9 mouse cellular contexts compared by ENCODE assay signal in the genomic region with DNA sequence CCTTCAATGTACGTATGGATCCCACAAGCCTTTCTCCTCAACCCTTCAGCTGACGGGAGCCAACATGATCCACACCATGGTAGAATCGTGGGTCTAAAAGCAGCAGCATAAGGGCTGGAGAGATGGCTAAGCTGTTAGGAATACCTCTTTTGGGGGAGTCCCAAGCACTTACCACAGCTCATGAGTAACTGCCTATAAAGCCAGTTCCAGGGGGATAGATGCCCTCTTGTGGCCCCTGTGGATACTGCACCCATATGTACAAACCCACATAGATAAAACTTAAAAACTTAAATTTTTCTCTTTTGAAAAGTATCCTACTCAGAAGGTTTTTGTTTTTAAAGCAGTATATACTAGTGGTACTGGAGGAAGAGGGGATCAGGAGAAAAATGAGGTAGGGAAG.
DNase-seq lines count a peak whose midpoint lies in the region; ATAC-seq and TF ChIP-seq lines count a peak whose summit lies in the region.
"Had no signal": no experiment of that assay in that cellular context is flagged by ENCODE, and none has a peak within 500 bp of the region (broad histone marks: within the 10 kb centered on the region; RNA-seq: fewer than 3 reads in every experiment).

No protein-coding gene starts in this region.

- H3K4me2 ChIP-seq in midbrain, embryonic 11.5 days: no peak overlapping the region
- H3K4me2 ChIP-seq in midbrain, embryonic 13.5 days (replicated peaks): no peak overlapping the region
- no peak overlapping the region for H3K4me2 ChIP-seq in liver, embryonic 14.5 days (ENCODE audit: low read depth)
- H3K4me2 ChIP-seq: hindbrain, embryonic 15.5 days had no signal

- no peak overlapping the region for H3K9ac ChIP-seq in midbrain, embryonic 11.5 days (ENCODE audit: low read length)
- H3K9ac ChIP-seq in midbrain, embryonic 13.5 days (replicated peaks): no peak overlapping the region
- no peak overlapping the region for H3K9ac ChIP-seq in liver, embryonic 14.5 days (replicated peaks)
- H3K9ac ChIP-seq: hindbrain, embryonic 15.5 days had no signal

- no peaks in the 10 kb centered on the region for H3K27me3 ChIP-seq in cerebellum, adult 2 months (ENCODE audit: control insufficient read depth, insufficient read depth, low read length)
- no peaks in the 10 kb centered on the region for H3K27me3 ChIP-seq in midbrain, embryonic 11.5 days (ENCODE audit: control insufficient read depth, insufficient read depth, low read length)
- no peaks in the 10 kb centered on the region for H3K27me3 ChIP-seq in midbrain, embryonic 13.5 days
- H3K27me3 ChIP-seq in liver, embryonic 14.5 days (ENCODE audit: control insufficient read depth, insufficient read depth, low read length): no peaks in the 10 kb centered on the region
- H3K27me3 ChIP-seq: hindbrain, embryonic 15.5 days had no signal

- H3K4me1 ChIP-seq in cerebellum, adult 2 months (ENCODE audit: control insufficient read depth, insufficient read depth, low read length): no peaks in the 10 kb centered on the region
- H3K4me1 ChIP-seq in midbrain, embryonic 11.5 days (ENCODE audit: control insufficient read depth, insufficient read depth, low read length): peaks cover 3% of the 10 kb centered on the region; the same call in 1 of the 2 replicates
- H3K4me1 ChIP-seq in midbrain, embryonic 13.5 days (replicated peaks): no peaks in the 10 kb centered on the region
- H3K4me1 ChIP-seq in liver, embryonic 14.5 days (replicated peaks; ENCODE audit: control insufficient read depth in 2 of 2, insufficient read depth in 2 of 2, low read length in 1 of 2): peaks cover 0 to 4% of the 10 kb centered on the region in 2 experiments; a peak in 1 of 4 replicates
- H3K4me1 ChIP-seq: hindbrain, embryonic 15.5 days had no signal

- H3K9me3 ChIP-seq in midbrain, embryonic 11.5 days (ENCODE audit: control insufficient read depth, low read length): peaks cover 4% of the 10 kb centered on the region; the same call in 1 of the 2 replicates
- no peaks in the 10 kb centered on the region for H3K9me3 ChIP-seq in midbrain, embryonic 13.5 days
- H3K9me3 ChIP-seq in liver, embryonic 14.5 days (ENCODE audit: control insufficient read depth, low read length): no peaks in the 10 kb centered on the region
- H3K9me3 ChIP-seq: hindbrain, embryonic 15.5 days had no signal

- H3K27ac ChIP-seq in cerebellum, adult 2 months (ENCODE audit: insufficient read depth, low read length): no peak overlapping the region
- H3K27ac ChIP-seq in midbrain, embryonic 11.5 days (ENCODE audit: low read depth, low read length): no peak overlapping the region
- H3K27ac ChIP-seq in midbrain, embryonic 13.5 days: no peak overlapping the region
- H3K27ac ChIP-seq in liver, embryonic 14.5 days: no peak overlapping the region
- H3K27ac ChIP-seq: hindbrain, embryonic 15.5 days had no signal

- TF ChIP-seq EP300 in liver, embryonic 14.5 days (IDR thresholded peaks at IDR 0.05; ENCODE audit: low read depth): no peak

- H3K36me3 ChIP-seq in midbrain, embryonic 11.5 days (ENCODE audit: control insufficient read depth, insufficient read depth, low read length): no peaks in the 10 kb centered on the region
- no peaks in the 10 kb centered on the region for H3K36me3 ChIP-seq in midbrain, embryonic 13.5 days
- H3K36me3 ChIP-seq in liver, embryonic 14.5 days (replicated peaks; ENCODE audit: control insufficient read depth, insufficient read depth, low read depth): no peaks in the 10 kb centered on the region
- H3K36me3 ChIP-seq: hindbrain, embryonic 15.5 days had no signal

- TF ChIP-seq CTCF in cerebellum, adult 2 months (IDR thresholded peaks at IDR 0.05; ENCODE audit: borderline replicate concordance, insufficient read depth, low read depth, low read length): peak; percentile 51; the same call in 1 of the 2 replicates
- TF ChIP-seq CTCF in liver, embryonic 14.5 days (IDR thresholded peaks at IDR 0.05; ENCODE audit: low read depth): peak; percentile 73

- no peak for ATAC-seq in midbrain, embryonic 11.5 days (ENCODE audit: low FRiP score)
- ATAC-seq in midbrain, embryonic 13.5 days: no peak
- no peak for ATAC-seq in liver, embryonic 14.5 days (ENCODE audit: insufficient read depth)

- DNase-seq in cerebellum, adult 2 months: peak in 1 of 2 experiments; percentile 18
- DNase-seq in cerebellum, adult 9-11 months: no peak
- DNase-seq in midbrain, embryonic 11.5 days (ENCODE audit: low spot score, missing footprints): peak; percentile 96
- peak; percentile 9 for DNase-seq in c-Kit-negative CD71-positive TER-119-positive erythroid progenitor cells, embryonic 14.5 days (ENCODE audit: low read depth, low spot score)
- DNase-seq in gastrocnemius, adult 8-10 months (ENCODE audit: low spot score in 2 of 2): peak; percentile 18 to 38
- DNase-seq in liver, embryonic 14.5 days (ENCODE audit: low read depth in 3 of 3, low spot score in 3 of 3): peak in 1 of 3 experiments; percentile 16
- DNase-seq in right cerebral cortex, postnatal 14 days: peak; percentile 74

- no peak for TF ChIP-seq POLR2A in cerebellum, adult 2 months (IDR thresholded peaks at IDR 0.05; ENCODE audit: borderline replicate concordance, insufficient read depth, low read length)

- 63% methylated on average over 3 of the region's 3 CpGs for WGBS in cerebellum, adult 2 months
- WGBS in midbrain, embryonic 11.5 days: 65% methylated on average over 3 of the region's 3 CpGs
- WGBS in midbrain, embryonic 13.5 days: 62% methylated on average over 3 of the region's 3 CpGs
- 53% methylated on average over 3 of the region's 3 CpGs for WGBS in liver, embryonic 14.5 days (ENCODE audit: insufficient replicate concordance)

- H3K4me3 ChIP-seq in cerebellum, adult 2 months (replicated peaks; ENCODE audit: insufficient read depth, low read depth, low read length): no peak overlapping the region
- no peak overlapping the region for H3K4me3 ChIP-seq in midbrain, embryonic 11.5 days (ENCODE audit: low read depth, low read length)
- H3K4me3 ChIP-seq in midbrain, embryonic 13.5 days (replicated peaks): no peak overlapping the region
- no peak overlapping the region for H3K4me3 ChIP-seq in liver, embryonic 14.5 days (ENCODE audit: insufficient read depth in 1 of 2, low read depth in 2 of 2, low read length in 2 of 2)
- H3K4me3 ChIP-seq: hindbrain, embryonic 15.5 days had no signal
